Mouse (Mus musculus) embryonic facial prominence, embryonic 10.5 days (tissue): ENCODE measurements around the gene Adgrg3. TPM values are rescaled to one million over a fixed set of nuclear protein-coding genes. Genes with fewer than 3 reads are reported as not detected.

Experiments used
- DNase-seq: peaks from one replicate; pipeline ENCODE4 v3.0.0-alpha.2; 2017; ENCODE audit warnings: low spot score
- H3K27ac ChIP-seq: fragments of 300-500 bp; sonication (generic); replicated peaks from 2 replicates; pipeline ENCODE4 v1.5.1; 2016; ENCODE audit warnings: mild to moderate bottlenecking
- H3K27me3 ChIP-seq: fragments of 300-500 bp; sonication (generic); replicated peaks from 2 replicates; pipeline ENCODE4 v1.6.1; 2016; ENCODE audit warnings: low read depth, mild to moderate bottlenecking; ENCODE audit not compliant: poor library complexity, severe bottlenecking
- H3K36me3 ChIP-seq: fragments of 300-500 bp; sonication (generic); replicated peaks from 2 replicates; pipeline ENCODE4 v1.6.1; 2016; ENCODE audit warnings: mild to moderate bottlenecking, moderate library complexity
- H3K4me1 ChIP-seq: fragments of 300-500 bp; sonication (generic); 2 replicates; pipeline ENCODE4 v1.6.1; 2016
- H3K4me3 ChIP-seq: fragments of 300-500 bp; sonication (generic); 2 replicates; pipeline ENCODE4 v1.5.1; 2016; ENCODE audit warnings: mild to moderate bottlenecking, moderate library complexity
- H3K9me3 ChIP-seq: fragments of 300-500 bp; sonication (generic); 2 replicates; pipeline ENCODE4 v1.6.1; 2016; ENCODE audit warnings: mild to moderate bottlenecking
- WGBS: fragments of 180-500 bp; shearing (Covaris S2); methylation state at CpG from one replicate; pipeline ENCODE4 v1.1.7; 2016; 5-methylcytosine and 5-hydroxymethylcytosine counted together
- polyA plus RNA-seq: library from polyadenylated mRNA; unstranded; fragments of >200 nt; fragmentation: Nextera tagmentation; extraction: Ambion mirVana; gene quantifications from 2 replicates; pipeline ENCODE4 v1.2.1, GENCODE M21; 2016

Gene Adgrg3
- 3.1 and 3.5 TPM in 2 replicates for polyA plus RNA-seq

DNA sequence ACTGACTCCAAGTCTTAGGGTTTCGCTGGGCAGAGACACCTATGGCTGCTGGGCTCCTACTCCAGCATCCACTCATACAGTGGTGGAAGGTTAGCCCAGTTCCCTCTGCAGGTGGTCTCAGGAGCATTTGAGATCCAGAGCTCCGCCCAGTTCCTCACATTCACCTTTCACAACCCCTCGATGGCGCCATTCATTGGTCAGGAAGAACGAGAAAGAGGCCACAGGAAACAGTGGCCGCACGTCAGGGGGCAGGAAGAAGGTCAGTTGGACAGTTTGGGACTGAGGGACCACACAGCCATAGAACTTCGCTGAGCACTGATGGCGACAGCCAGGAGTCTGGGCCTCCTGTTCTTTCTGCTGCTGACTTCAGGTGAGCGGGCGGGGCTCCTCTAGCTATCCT, at the start of gene Adgrg3:
TSS of gene Adgrg3 (plus strand) at position 242 of the 400 bp plus-strand sequence.
- Histone ChIP-seq H3K4me1 (peaks cover 12% of the 10 kb centered on the region; the same call in 1 of the 2 replicates), H3K9me3 (no peaks in the 10 kb centered on the region), H3K4me3 (no peak within 1 kb of the TSS), H3K27ac (no peak within 1 kb of the TSS), H3K36me3 (peaks cover 23% of the 10 kb centered on the region), H3K27me3 (no peaks in the 10 kb centered on the region)
- DNase-seq: no peak
- WGBS: 78% methylated on average over 11 of the region's 11 CpGs

DNA sequence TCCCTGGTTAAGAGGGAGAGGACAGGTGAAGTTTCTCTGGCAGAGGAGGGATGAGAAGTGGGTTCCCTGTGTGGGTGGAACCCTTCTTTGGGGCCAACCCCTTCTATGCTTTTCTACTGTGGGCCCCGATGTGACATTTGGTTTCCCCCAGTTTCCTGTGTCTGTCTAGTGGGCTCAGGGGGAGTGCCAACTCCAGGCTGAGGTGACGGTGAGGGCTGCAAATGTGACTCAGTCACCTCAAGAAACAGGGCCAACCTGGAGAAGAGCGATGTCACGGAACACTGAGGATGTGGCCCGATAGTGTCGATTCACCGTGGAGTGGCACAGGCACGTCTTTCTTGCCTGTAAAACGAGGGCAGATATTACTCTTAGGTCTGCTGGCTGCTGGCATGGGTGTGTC, 44.2 kb upstream of the Adgrg3 start:
- Histone ChIP-seq H3K27me3 (peaks cover 31% of the 10 kb centered on the region), H3K9me3 (no peaks in the 10 kb centered on the region), H3K27ac (no peak overlapping the region), H3K36me3 (no peaks in the 10 kb centered on the region), H3K4me1 (peaks cover 21% of the 10 kb centered on the region), H3K4me3 (no peak overlapping the region)
- DNase-seq: no peak
- 89% methylated on average over 9 of the region's 9 CpGs for WGBS

DNA sequence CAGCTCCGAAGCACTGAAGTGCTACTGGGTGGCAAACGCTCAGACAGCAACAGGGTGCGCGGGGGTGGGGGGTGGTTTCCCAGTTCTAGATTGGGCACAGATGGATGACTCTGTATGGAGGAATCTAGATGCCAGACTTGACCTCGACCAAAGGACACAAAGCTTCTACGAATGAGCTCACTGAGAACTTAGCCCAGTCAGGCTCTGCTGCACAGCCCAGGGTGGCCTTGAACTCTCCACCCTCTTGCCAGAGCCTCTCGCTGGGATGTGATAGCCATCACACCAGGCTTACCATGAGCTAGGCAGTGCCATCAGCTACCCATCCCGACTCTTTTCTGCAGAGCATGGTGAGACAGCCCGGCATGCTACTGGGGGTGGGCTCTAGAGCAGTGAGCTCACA, 43.7 kb upstream of the Adgrg3 start:
- 87% methylated on average over 9 of the region's 9 CpGs for WGBS
- H3K4me3 ChIP-seq: no peak overlapping the region

DNA sequence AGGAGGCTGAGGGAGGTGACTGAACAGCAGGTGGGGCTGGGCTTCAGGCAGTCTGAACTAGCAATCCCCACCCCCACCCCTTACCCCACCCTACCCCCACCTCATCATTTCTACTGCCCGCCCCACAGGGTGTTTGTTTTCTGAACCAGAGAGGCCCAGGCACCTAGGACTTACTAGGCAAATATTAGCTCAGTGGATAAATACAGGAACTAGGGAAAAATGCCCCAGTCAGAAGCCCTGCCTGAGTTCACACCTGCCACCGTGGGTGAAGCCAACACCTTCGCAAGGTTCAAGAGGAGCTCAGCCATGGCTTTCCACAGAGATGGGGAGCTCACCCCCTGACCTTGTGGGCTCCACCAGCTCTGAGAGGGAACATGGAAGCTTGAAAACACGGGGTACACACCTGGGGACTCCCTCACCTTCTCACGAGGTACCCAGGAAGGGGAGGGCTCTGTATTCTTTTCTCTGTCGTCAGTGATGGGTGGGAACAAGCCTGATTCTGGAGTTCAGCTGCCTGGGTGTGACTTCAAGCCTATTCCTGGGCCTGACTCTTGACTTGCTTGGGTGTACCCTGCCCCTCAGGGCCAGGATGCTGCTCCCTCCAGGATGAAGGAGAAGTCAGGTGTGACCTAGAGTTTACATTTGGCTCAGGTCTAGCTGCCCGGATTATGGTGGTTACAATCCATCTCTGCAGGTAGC, 42.9 kb upstream of the Adgrg3 start, which contains the start of gene Adgrg1:
TSS of gene Adgrg1 (plus strand) at position 285 of the 699 bp plus-strand sequence.
- Histone ChIP-seq H3K4me3 (no peak within 1 kb of the TSS), H3K4me1 (peaks cover 26% of the 10 kb centered on the region), H3K27me3 (peaks cover 42% of the 10 kb centered on the region), H3K27ac (no peak within 1 kb of the TSS), H3K36me3 (no peaks in the 10 kb centered on the region), H3K9me3 (no peaks in the 10 kb centered on the region)
- DNase-seq: no peak
- 57% methylated on average over 7 of the region's 7 CpGs for WGBS

More for the DNA sequence above, 43.7 kb upstream of the Adgrg3 start:
- no peak for DNase-seq
- Histone ChIP-seq H3K27me3 (peaks cover 36% of the 10 kb centered on the region), H3K9me3 (no peaks in the 10 kb centered on the region), H3K4me1 (peaks cover 26% of the 10 kb centered on the region), H3K36me3 (no peaks in the 10 kb centered on the region), H3K27ac (no peak overlapping the region)

DNA sequence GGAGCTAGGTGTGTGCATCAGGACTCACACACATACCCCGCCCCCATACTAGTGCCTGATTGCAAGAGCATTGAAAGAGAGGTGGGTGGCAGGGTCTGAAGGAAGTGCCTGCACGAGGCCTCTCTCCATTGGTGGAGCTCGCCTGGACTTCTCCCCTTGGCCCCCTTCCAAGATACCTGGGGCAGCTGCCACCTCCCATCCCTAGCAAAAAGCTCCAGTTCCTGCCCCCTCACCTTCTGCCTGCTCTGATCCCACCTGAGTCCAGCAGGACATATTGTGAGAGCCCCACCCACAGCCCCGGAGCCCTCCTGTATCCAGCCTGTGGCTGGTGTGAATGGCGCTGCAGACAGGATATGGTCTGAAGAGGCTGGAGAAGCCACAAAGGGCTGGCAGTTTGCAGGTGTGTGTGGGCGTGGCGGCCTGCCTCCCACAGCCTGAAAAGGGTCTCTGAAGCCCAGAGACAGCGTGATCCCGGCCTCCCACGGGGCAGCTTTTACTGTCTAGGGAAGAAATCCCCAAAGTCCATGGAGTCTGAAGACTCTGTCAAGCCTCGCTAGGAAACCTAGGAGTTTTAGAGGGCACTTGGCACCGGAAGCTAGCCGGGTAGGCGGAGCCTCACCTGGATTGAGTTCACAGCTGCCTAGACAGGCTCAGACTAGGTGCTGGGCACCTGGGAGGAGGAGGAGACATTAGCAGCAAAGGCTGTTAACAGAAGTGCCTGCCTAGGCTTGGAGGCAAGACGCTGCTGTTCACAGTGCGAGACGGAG, 40.7 kb upstream of the Adgrg3 start:
- Histone ChIP-seq H3K27ac (peak overlapping the region; percentile 70), H3K9me3 (no peaks in the 10 kb centered on the region), H3K4me1 (peaks cover 26% of the 10 kb centered on the region), H3K4me3 (peak overlapping the region; percentile 46), H3K27me3 (peaks cover 46% of the 10 kb centered on the region), H3K36me3 (no peaks in the 10 kb centered on the region)
- 18% methylated on average over 17 of the region's 17 CpGs for WGBS
- DNase-seq: peak; percentile 31

DNA sequence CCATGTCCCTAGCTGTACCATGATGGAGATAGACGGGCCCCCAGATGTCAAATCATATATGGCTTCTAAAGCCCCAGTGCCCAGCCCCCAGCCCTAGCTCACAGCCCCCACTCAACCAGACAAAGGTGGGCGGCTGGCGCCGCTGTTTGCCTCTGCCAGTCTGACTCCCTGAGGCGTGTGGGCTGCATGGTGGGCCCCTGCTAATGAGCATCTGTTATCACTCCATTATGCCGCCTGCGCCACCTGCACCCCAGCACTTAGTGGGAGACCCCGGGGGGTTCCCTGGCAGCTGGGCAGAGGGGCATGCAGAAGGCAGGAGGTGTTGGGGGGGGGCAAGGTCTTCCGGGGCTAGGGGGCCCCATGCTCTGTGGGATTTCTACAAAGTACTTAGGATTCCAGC, 39.4 kb upstream of the Adgrg3 start:
- Histone ChIP-seq H3K4me1 (peaks cover 28% of the 10 kb centered on the region), H3K27ac (0 out of 2 replicates have a peak overlapping the region, but pooled peaks have one; percentile 10)

DNA sequence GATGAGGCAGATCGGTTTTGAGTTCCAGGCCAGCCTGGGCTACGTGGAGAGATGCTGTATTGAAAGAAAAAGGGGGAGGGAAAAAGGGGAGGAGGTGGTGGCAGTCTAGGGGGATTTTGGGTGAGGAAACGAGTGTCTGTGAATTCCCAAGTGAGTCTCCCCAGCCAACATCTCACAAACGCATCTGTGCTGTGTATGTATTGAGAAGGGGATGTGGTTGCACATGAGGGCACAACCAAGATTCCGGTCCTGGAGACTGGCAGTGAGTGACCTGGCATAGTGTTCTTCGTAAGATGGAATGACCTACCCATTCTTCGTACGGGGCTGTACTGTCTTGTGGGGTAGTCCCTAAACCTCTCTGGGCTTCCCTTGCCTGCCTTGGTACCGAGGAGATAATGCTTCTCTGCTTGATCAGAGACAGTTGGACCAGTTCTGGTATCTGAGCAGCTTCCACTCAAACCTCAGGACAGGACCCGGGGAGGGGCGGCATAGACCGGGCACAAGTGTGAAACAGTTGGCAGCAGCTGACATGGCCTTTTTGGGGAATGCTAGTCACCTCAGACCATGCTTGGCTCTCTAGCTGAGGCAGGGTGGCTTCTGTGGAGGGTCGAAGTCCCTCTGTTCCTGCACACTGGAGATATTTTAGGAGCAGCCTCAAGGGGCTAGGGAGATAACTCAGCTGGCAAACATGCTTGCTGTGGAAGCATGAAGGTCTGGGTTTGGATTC, 38.7 kb upstream of the Adgrg3 start:
- H3K36me3 ChIP-seq: no peaks in the 10 kb centered on the region
- peaks cover 34% of the 10 kb centered on the region for H3K4me1 ChIP-seq
- WGBS: 84% methylated on average over 13 of the region's 13 CpGs
- no peak overlapping the region for H3K27ac ChIP-seq
- H3K9me3 ChIP-seq: no peaks in the 10 kb centered on the region
- H3K27me3 ChIP-seq: peaks cover 46% of the 10 kb centered on the region
- no peak overlapping the region; the same call in 1 of the 2 replicates for H3K4me3 ChIP-seq
- no peak for DNase-seq

More for the DNA sequence above, 39.4 kb upstream of the Adgrg3 start:
- no peak for DNase-seq
- peak overlapping the region; percentile 46; the same call in 1 of the 2 replicates for H3K4me3 ChIP-seq
- no peaks in the 10 kb centered on the region for H3K36me3 ChIP-seq
- H3K27me3 ChIP-seq: peaks cover 46% of the 10 kb centered on the region
- H3K9me3 ChIP-seq: no peaks in the 10 kb centered on the region
- WGBS: 58% methylated on average over 9 of the region's 9 CpGs

DNA sequence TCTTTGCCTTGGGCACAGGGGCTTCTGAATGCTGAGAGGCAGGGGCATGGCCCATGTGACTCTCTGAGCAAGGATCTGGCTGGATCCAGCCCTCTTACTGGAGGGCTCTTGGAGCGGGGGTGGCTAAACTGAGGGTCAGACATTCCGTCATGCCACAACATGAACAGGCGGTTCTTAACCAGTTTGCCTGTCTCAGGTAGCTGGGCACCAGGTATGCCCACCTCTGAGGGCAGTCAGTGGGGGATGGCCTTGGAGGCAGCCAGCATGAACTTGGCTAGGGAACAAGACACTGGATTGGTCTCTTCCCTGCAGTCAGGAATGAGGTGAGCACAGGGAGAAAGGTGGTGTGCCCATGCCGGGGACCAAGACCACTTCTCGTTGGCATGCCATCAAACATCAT, 37.3 kb upstream of the Adgrg3 start:
- H3K4me1 ChIP-seq: peaks cover 46% of the 10 kb centered on the region
- DNase-seq: no peak
- WGBS: 89% methylated on average over 5 of the region's 5 CpGs
- no peak overlapping the region for H3K4me3 ChIP-seq
- H3K9me3 ChIP-seq: no peaks in the 10 kb centered on the region
- H3K27me3 ChIP-seq: peaks cover 46% of the 10 kb centered on the region
- no peak overlapping the region for H3K27ac ChIP-seq
- H3K36me3 ChIP-seq: no peaks in the 10 kb centered on the region

DNA sequence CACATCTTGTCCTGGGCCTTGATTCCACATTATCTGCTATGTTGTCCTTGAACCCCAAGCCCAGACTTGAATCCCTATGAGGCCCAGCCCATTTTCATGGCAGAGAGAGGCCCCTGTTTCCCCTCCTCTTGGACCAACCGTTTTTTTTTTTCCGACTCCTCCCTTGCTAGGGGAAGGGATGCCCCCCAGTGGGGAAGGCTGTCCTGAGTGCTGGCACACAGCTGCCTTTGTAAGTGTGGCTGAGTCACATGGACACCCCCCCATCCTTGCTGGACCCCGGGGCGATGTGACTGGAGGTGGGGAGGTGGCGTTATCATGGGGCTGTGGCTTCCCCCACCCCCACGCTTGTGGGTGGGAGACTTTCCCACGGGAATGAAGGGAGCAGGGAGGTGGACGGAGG, 36.5 kb upstream of the Adgrg3 start:
- H3K27ac ChIP-seq: no peak overlapping the region
- no peak overlapping the region for H3K4me3 ChIP-seq
- H3K36me3 ChIP-seq: no peaks in the 10 kb centered on the region
- H3K27me3 ChIP-seq: peaks cover 38% of the 10 kb centered on the region
- no peak for DNase-seq
- H3K4me1 ChIP-seq: peaks cover 48% of the 10 kb centered on the region
- no peaks in the 10 kb centered on the region for H3K9me3 ChIP-seq
- WGBS: 68% methylated on average over 8 of the region's 8 CpGs

DNA sequence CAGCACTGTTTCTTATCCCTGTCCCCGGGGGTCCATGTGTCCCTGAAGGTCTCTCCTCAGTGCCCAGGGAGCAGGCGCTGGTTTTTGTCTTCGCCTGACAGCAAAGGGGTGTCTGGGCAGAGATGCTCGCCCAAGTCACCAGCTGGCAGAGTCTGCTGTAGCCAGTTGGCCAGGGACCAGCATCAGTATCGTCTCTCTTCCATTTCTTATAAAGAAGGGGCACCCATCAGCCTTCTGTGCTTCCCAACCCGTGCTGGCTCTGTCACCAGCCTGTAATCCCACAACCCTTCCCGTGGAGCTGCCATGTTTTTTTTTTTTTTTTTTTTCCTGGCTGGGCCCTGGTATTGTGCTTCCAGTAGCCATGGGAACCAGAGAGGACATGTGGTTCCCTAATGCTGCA, 35.6 kb upstream of the Adgrg3 start:
- DNase-seq: no peak
- H3K4me1 ChIP-seq: peaks cover 50% of the 10 kb centered on the region
- H3K36me3 ChIP-seq: no peaks in the 10 kb centered on the region
- H3K27ac ChIP-seq: no peak overlapping the region
- peaks cover 34% of the 10 kb centered on the region for H3K27me3 ChIP-seq
- WGBS: 80% methylated on average over 7 of the region's 7 CpGs
- H3K9me3 ChIP-seq: no peaks in the 10 kb centered on the region
- H3K4me3 ChIP-seq: no peak overlapping the region

DNA sequence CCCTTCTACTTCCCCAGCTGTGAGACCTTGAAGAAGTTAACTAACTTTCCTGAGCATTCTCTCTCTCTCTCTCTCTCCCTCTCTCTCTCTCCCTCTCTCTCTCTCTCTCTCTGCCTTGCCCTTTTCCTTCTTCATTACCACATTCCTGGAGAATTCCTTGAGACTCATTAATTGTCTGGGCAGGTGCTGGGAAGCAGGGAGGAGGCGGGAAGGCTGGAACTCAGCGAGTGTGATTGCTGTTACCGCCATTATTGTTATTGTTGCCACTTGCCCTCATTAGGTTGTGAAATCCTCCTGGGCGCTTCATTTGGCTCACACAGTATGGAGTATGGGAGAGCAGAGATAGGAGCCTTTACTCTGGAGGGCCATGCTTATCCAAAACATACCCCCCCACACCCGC, 34.3 kb upstream of the Adgrg3 start:
- WGBS: 27% methylated on average over 5 of the region's 5 CpGs
- Histone ChIP-seq H3K27me3 (peaks cover 21% of the 10 kb centered on the region), H3K4me1 (peaks cover 42% of the 10 kb centered on the region), H3K36me3 (no peaks in the 10 kb centered on the region), H3K4me3 (no peak overlapping the region), H3K27ac (peak overlapping the region; percentile 70; the same call in 1 of the 2 replicates), H3K9me3 (no peaks in the 10 kb centered on the region)
- DNase-seq: no peak

DNA sequence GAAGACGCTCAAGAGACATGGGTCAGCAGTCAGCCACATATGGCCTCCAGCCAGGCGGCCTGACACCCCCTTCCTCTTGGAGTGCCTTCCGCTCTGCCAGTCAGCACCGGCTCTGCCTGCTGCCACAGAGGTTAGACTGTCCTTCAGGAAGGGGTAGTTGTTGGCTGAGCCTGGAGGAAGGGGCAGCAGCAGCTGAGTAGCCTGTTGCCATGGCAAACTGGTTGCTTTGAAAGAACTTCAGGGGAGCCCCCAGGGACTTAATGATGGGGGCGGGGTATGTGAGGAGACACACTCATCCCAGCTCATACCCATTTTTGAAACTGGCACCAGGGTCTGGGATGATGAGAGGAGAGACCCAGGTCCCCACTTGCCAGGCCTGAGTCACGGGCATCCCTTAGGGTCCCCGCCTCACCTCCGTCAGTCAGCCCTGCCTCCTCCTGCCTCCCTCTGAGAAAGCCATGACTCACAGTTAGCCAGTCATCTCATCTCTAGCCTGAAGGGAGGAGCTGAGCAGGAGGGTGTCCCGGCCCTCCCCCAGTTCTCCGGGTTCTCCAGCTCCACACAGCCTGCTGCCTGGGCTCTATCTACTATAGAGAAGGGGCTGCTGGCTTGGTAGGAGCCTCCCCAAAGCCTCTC, 33.5 kb upstream of the Adgrg3 start:
- Histone ChIP-seq H3K9me3 (no peaks in the 10 kb centered on the region), H3K27ac (peak overlapping the region; percentile 70), H3K36me3 (no peaks in the 10 kb centered on the region), H3K27me3 (peaks cover 12% of the 10 kb centered on the region), H3K4me3 (peak overlapping the region; percentile 35), H3K4me1 (peaks cover 36% of the 10 kb centered on the region)
- peak; percentile 41 for DNase-seq
- WGBS: 26% methylated on average over 10 of the region's 10 CpGs
